Mouse (Mus musculus) heart, adult 8-10 months (tissue): ENCODE results near the gene Rad52. TPM values are rescaled to one million over a fixed set of nuclear protein-coding genes. Genes with fewer than 3 reads are reported as not detected.

Experiments
- DNase-seq: peaks from one replicate; pipeline ENCODE4 v3.0.0; 2022; ENCODE audit warnings: low spot score
- total RNA-seq, 4 experiments: library from RNA; stranded (reverse); gene quantifications; 2 replicates each; pipeline ENCODE4 v1.2.4; 2022

Gene Rad52
- total RNA-seq = 10 to 100 TPM in 3 of 4 experiments, 1 to 10 TPM in 1; 8.5 to 11.0 (median 10.2) TPM

DNA sequence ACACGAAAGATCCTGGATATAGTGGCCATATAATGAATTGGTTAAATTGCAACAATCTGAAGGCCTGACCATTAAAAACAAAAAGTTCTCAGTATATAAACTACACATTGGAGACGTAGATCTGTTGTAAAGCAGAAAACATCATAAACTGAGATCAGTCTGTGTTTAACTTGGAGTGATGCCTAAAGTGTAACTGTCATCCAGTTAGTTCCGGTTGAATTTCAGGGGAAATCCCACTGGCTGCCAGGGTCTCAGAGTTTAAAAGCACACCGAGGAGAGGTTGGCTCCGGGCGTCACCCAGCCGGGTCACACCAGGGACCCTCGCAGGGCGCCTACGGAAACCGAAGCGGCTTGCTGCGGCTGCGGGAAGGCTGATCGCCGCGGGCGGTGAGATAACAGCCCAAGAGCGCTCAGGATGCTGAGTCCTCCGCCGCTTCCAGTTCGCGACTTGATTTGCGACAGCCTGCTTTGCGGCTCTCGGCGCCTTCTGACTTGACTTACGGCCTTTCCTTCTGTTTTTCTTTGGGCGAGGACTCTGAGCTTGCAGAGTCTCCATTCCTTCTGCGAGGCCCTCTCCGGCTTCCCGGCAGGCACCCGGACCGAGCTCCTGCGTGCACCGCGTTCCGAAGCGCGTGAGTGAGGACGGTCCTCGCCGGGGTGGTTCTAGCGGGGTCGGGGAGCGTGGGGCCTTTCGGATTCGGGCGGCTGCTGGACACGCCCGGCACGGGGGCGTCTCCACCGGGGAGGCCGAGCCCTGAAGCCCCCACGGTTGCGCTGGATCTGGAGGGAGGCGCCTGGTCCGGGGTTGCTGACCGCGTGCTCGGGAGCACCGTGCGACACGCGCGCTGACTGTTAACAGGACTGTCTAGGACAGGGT is at the start of gene Rad52:
TSS of gene Rad52 (plus strand) at position 495 of the 877 bp plus-strand sequence.
- DNase-seq = peak; percentile 91

DNA sequence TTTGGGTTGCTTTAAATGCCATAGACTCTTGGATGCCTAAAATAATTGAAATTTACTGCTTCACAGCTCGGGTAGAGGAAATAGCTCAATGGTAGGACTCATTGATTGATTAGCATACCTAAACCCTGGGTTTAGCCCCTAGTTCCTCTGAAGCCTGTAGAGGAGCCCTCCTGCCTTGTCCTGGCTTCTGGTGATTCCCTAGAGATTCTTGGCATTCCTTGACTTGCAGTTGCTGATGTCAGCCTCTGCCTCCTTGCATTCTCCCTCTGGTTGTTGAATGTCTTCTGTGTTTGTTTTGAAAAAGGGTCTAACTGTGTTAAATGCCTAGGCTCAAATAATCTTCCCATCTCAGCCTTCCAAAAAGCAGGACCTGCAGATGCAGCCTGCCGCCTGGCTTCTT is 48.3 kb upstream of the Rad52 start:
- DNase-seq = no peak

- no peak for DNase-seq
These were observed 47.0 kb upstream of the Rad52 start for GRCm38 (mm10) chr6:119855471-119855870.

DNA sequence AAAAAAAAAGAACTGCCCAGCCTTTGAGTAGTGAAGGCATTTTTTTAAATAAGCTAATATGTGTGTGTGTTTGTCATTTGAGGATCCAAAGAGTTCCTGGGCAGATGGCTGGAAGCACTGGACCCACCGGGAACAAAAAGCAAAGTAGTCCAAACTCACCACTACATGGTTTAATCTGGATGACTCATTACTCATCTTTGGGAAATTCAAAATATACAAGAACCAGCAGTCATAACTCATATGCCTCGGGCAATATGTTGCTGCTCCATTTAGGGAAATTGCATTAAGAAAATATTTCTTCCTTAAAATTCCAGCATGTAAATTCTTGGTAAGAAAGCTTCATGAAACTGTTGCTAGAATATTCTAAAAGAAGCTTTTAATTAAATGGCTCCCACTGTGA is 42.3 kb upstream of the Rad52 start:
- no peak for DNase-seq

DNA sequence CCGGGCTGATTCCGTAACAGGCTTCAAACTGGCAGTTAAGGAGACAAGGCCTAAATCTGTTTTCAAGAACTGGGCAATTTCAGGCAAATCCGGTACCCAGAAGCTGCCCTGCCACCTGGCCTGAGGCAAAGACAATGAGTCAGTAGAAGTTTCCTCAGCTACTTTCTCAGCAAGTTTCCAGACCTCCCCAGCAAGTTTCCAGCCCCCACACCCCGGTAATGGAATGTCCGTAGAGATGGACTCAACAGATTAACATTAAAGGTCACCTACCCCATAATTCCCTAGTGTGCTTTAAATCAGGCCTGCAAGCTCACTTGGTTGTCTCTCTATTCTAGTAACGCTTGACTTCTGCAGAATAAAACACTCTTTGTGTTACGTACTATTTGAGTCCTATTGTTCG is 41.0 kb upstream of the Rad52 start:
- DNase-seq = no peak

GRCm38 (mm10) chr6:119864341-119865034 is 38.0 kb upstream of the Rad52 start:
- peak; percentile 61 for DNase-seq

DNA sequence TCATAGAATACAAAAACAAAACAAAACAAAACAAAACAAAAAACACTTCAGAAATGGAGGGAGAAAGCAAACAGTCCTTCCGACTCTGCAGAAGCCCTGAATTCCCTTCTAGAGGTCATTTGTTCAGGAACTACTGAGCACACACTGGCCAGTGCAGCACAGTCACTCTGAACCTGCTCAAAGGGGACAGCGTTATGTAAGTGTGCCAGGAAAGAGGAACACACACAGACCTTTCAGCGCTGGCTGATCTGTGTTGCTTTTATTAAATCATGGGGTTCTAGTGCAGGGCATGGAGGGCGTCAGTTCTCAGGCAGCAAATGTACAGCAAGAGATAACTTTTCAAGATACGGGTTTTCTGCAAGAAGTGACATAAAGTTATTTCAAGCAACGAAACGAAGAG is 19.3 kb upstream of the Rad52 start:
- DNase-seq = peak; percentile 21

- no peak for DNase-seq
These were observed 9.8 kb upstream of the Rad52 start for GRCm38 (mm10) chr6:119892711-119893110.

GRCm38 (mm10) chr6:119903081-119903789 is 737 bp downstream of the Rad52 start:
- no peak for DNase-seq

DNA sequence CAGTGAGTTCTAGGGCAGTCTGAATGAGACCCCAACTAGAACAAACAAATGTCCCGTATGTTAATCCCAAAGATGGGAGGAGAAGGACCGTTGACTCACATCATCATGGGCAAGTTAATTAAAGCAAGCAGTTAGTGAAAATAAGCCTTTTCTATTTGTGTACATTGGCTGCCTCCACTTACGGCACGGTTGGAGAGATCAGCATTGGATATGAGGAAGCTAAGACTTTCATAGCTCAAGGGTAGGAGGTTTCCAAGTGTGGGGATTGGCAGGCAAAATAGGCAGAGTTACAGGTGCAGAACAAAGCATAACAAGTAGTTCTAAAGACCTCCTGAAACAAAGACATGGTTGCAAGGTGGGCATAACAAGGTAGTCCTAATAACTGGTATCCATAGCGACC is 3.0 kb downstream of the Rad52 start:
- no peak for DNase-seq

DNA sequence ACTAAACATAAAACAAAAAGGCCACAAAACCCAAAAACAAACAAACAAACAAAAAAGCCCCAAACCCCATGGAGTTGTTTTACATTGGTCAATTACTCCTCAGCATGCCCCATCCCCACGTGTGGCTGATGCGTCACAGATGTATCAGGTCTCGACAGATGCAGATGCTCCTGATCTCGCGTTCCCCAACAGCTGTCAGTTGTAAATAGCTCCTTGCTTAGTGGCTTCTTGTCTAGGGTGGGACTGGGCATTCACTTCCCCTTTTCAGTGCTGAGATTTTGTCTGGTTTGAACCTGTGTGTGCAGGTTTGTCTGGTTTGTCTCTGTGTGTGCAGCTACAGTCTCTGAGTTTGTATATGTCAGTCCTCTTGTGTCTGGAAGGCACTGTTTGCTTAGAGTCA is 9.5 kb downstream of the Rad52 start:
- DNase-seq = no peak

DNA sequence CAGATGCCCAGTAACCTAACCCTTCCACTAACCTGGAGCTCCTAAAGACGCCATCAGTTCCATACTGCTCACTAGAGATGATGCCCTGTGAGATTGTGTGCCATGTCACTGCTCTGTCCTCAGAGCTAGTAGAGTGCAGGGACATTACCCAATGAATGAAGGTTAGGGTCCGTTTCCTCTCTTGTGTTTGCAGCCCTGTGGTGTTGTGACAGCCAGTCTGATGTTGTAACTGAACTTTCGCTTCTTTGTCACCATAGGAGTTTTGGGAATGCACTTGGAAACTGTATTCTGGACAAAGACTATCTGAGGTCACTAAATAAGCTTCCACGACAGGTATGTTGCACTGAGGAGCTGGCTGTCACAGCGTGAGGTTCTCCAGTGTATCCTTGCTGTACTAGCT is 13.2 kb downstream of the Rad52 start:
- no peak for DNase-seq

GRCm38 (mm10) chr6:119918561-119919181 is 16.2 kb downstream of the Rad52 start:
- DNase-seq = peak; percentile 12

DNA sequence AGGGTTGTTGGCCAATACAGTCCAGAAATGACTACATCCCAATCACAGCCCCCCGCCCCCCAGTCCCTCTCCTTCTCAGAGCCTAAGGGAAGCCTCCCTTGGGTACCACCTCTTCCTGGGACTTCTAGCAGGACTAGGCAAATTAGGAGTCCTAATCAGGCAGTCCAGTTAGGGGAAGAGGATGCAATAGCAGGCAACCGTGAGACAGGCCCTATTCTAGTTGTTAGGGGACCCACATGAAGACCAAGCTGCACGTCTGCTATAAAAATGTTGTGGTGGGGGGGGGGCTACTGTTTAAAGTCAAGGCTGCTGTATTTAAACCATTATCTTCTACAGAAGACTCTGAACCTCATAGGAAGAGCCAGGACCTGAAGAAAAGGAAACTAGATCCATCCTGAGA is 19.6 kb downstream of the Rad52 start:
- no peak for DNase-seq

DNA sequence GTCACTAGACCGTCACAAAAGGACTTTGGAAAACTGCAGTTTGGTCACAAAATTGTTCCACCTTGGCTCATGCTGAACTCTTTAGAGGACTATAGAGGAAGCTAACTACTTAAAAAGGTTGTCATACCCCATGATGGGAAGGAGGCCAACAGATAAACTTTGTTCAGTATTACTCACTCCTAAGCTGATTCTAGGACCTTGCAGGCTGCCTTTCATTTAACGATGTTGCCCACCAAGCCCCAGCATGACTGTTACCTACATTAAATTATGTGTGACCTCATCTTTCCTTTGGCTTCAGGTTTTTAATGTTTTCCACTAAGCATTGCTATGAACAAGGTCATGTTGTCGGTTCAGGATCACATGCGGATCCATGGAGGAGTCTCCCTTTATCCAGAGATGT is 20.0 kb downstream of the Rad52 start:
- no peak for DNase-seq

GRCm38 (mm10) chr6:119924235-119925005 is 21.9 kb downstream of the Rad52 start:
- DNase-seq = no peak

Other genes with a start within 250 kb of the Rad52 start
- 10 to 100 TPM; 39.0 to 46.8 (median 41.1) TPM for gene Erc1, start 54.5 kb upstream of the Rad52 start, total RNA-seq
- 100 to 1,000 TPM; 363 to 494 (median 444) TPM for gene Wnk1, start 136.0 kb downstream of the Rad52 start, total RNA-seq
- not detected for gene Ninj2, start 190.7 kb downstream of the Rad52 start, total RNA-seq